Mouse (Mus musculus): Measurements from ENCODE around the gene Tmem235. TPM values are rescaled to one million over a fixed set of nuclear protein-coding genes. Genes with fewer than 3 reads are reported as not detected.

Tmem235 gene
- polyA plus RNA-seq, 1 experiment from 2014 or later, result not detected

DNA sequence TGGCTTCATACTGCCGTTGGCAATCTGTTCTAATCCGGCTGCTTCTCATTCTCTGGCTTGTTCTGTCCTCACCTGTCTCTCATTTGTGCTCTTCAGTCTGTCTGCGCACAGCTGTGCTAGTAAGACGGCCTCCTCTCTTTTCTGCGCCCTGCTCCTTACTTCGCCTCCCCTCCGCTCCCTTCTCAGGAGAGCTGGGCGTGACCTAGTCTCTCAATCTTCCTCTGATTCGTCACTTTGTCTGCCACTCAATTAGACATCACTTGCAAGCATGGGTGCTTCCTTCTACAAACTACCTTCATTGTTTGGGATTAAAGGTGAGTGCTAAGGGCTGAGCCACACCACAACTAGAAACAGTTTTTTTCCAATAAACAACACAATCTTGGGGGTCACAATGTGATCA is 6.3 kb upstream of the Tmem235 start:
- Histone ChIP-seq H3K4me2 (no peak overlapping the region), H3K9me3 (no peaks in the 10 kb centered on the region), H3K36me3 (peaks cover 16% of the 10 kb centered on the region), H3K27ac (no peak overlapping the region), H3K4me1 (replicated peaks) (peaks cover 13% of the 10 kb centered on the region), H3K27me3 (peaks cover 7% of the 10 kb centered on the region), H3K9ac (no peak overlapping the region), H3K4me3 (no peak overlapping the region)
- no peak for ATAC-seq (ENCODE audit: low FRiP score)
- WGBS, result 96% methylated on average over 9 of the region's 9 CpGs

DNA sequence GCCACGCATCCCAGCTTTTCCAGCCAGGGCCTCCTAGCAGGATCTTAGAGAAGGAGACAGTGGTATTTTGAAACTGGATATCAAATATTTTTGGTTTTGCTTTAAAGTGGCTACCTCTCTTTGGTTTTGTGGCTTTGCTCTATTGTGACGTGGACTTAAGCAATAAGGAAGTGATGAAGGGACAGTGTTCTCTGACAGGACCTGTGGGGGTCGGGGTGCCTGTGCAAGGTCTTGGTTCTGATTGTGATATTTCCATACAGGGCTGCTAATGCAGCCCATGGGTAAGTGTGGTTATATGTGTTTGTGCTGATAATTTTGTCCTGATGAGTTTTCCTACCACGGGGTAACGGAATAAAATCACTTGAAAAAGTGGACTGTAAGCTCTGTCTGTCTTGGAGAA is 5.2 kb upstream of the Tmem235 start:
- ATAC-seq (ENCODE audit: low FRiP score), result no peak
- Histone ChIP-seq H3K9ac (no peak overlapping the region), H3K27me3 (peaks cover 18% of the 10 kb centered on the region), H3K27ac (no peak overlapping the region), H3K4me2 (no peak overlapping the region), H3K9me3 (no peaks in the 10 kb centered on the region), H3K4me1 (replicated peaks) (peaks cover 9% of the 10 kb centered on the region), H3K36me3 (peaks cover 16% of the 10 kb centered on the region), H3K4me3 (no peak overlapping the region)
- WGBS, result 98% methylated on average over 5 of the region's 5 CpGs

DNA sequence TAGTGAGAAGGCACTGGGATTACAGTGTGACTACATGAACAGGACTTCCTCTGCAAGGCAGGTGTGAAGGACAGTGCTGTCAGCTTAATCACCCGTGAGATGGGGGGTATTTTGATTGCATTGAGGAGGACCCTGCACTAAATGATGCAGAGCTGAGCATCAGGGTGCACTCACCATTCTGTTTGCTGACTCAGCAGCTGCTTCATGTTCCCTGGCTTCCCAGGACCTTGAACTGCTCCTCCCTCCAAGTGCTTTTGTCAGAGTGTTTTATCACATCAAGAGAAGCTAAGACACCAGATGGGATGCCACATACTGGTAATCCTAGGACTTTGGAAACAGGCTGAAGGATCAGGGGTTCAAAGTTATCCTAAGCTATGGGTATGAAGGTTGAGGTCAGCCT is 4.6 kb upstream of the Tmem235 start:
- H3K36me3 ChIP-seq, result peaks cover 16% of the 10 kb centered on the region
- H3K27me3 ChIP-seq, result peaks cover 24% of the 10 kb centered on the region
- no peak overlapping the region for H3K27ac ChIP-seq
- H3K4me2 ChIP-seq, result no peak overlapping the region
- peaks cover 11% of the 10 kb centered on the region; the same call in 1 of the 2 replicates for H3K4me1 ChIP-seq (replicated peaks)
- H3K4me3 ChIP-seq, result no peak overlapping the region
- H3K9me3 ChIP-seq, result no peaks in the 10 kb centered on the region
- WGBS, result 96% methylated on average over 1 of the region's 1 CpGs
- no peak for ATAC-seq (ENCODE audit: low FRiP score)
- no peak overlapping the region; the same call in 1 of the 2 replicates for H3K9ac ChIP-seq

DNA sequence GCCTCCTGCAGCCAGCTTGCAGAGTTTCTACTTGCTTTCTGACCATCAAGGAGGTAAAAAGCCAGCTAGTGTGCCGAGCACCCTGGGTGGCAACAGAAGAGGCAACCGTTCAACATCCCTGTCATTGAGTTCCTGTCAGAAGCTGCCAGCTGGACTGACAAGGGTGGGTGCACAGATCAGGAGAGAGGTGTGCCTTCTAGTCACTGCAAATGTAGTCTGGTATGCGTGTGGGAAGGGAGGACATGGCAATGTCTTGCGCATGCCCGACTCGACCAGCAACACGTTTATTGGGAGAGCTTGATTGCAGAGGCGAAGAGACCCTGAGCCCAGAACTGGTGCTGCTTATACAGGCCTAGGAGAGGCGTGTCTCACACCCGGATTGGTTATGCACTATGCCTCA is 3.1 kb upstream of the Tmem235 start:
- Histone ChIP-seq H3K27ac (no peak overlapping the region), H3K4me1 (replicated peaks) (peaks cover 11% of the 10 kb centered on the region; the same call in 1 of the 2 replicates), H3K4me3 (no peak overlapping the region), H3K9ac (no peak overlapping the region), H3K9me3 (no peaks in the 10 kb centered on the region), H3K36me3 (peaks cover 16% of the 10 kb centered on the region), H3K27me3 (peaks cover 38% of the 10 kb centered on the region), H3K4me2 (no peak overlapping the region)
- no peak for ATAC-seq (ENCODE audit: low FRiP score)
- WGBS, result 95% methylated on average over 10 of the region's 10 CpGs

DNA sequence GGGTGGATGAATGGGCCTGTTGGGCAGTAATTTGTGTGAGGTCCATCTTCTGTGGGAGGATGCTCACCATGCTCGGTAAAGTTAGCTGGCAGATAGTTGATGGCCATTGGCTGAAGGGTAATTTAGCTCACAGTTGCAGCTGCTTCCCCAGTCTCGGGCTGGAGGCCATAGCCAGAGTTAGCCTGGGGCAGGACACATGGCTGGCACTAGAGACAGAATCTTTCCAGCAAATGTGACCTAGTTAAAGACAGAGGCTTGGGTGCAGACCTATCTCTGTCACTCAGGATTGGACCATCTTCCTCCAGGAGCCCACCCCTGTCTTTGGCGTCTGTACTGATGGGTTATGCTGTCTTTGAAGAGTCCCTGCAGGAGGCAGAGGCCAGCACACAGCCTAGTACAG is 2.2 kb upstream of the Tmem235 start:
- ATAC-seq (ENCODE audit: low FRiP score), result no peak
- peaks cover 39% of the 10 kb centered on the region for H3K27me3 ChIP-seq
- no peaks in the 10 kb centered on the region for H3K9me3 ChIP-seq
- H3K4me2 ChIP-seq, result no peak overlapping the region
- H3K27ac ChIP-seq, result no peak overlapping the region
- peaks cover 15% of the 10 kb centered on the region for H3K4me1 ChIP-seq (replicated peaks)
- H3K4me3 ChIP-seq, result no peak overlapping the region
- WGBS, result 46% methylated on average over 3 of the region's 3 CpGs
- H3K36me3 ChIP-seq, result peaks cover 9% of the 10 kb centered on the region; the same call in 1 of the 2 replicates
- no peak overlapping the region for H3K9ac ChIP-seq

DNA sequence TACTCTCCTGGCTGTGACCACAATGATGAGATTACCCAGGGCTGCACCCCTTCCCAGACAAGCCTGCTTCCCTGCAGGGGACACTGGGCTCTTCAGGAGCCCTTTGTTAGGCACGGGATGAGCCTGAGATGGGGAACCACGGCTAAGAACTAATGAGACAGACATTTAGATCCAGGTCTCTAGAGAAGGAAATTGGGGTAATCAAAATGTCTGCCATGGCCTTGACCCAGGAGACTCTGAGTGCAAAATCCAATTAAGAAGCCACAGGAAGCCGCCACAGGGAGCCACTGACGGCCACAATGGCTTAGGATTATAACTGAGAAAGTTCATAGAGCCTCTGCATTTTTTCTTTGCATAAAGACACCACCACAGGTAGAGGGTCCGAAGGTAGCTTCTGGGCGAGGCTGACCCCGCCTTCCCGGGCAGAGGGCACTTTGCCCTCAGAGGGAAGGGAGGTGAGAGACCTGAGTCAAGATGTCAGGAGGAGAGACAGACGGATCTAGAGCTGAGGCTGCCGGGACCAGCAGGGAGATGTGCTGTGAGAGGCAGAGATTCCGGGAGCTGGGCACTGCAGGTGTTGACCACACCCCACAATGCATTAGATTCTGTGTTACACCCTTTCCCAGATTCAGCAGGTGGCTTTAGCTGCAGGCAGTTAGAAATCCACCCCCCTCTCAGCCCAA is 2.8 kb downstream of the Tmem235 start:
- no peak overlapping the region for H3K4me2 ChIP-seq
- ATAC-seq (ENCODE audit: low FRiP score), result no peak
- H3K27ac ChIP-seq, result no peak overlapping the region
- H3K4me3 ChIP-seq, result no peak overlapping the region
- no peak overlapping the region for H3K9ac ChIP-seq
- H3K36me3 ChIP-seq, result no peaks in the 10 kb centered on the region
- H3K9me3 ChIP-seq, result no peaks in the 10 kb centered on the region
- WGBS, result 41% methylated on average over 11 of the region's 11 CpGs
- H3K27me3 ChIP-seq, result peaks cover 47% of the 10 kb centered on the region
- peaks cover 42% of the 10 kb centered on the region for H3K4me1 ChIP-seq (replicated peaks)

DNA sequence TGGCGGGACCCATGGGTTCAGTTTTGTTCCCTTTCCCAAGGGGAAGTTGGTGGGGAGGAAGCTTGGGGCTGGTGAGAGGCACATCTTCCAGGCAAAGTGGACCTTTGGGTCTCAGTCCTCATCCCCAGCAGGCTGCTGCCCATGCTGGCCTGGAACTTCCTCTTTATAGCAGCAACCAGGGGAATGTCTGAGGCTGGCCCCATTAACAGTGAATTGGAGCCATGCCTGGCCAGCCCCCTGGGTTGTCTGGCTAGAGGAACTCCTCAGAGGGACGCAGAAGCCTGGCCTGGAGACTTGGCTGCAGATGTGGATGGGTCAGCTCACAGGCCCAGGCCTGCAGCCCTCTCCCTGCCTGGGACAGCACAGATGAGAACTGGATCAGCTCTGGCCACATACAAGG is 4.3 kb downstream of the Tmem235 start:
- 72% methylated on average over 2 of the region's 2 CpGs for WGBS
- Histone ChIP-seq H3K27ac (no peak overlapping the region), H3K9ac (peak overlapping the region; percentile 2; the same call in 1 of the 2 replicates), H3K4me2 (no peak overlapping the region), H3K9me3 (no peaks in the 10 kb centered on the region), H3K4me1 (replicated peaks) (peaks cover 41% of the 10 kb centered on the region), H3K27me3 (peaks cover 35% of the 10 kb centered on the region), H3K4me3 (no peak overlapping the region), H3K36me3 (no peaks in the 10 kb centered on the region)
- ATAC-seq (ENCODE audit: low FRiP score), result no peak

DNA sequence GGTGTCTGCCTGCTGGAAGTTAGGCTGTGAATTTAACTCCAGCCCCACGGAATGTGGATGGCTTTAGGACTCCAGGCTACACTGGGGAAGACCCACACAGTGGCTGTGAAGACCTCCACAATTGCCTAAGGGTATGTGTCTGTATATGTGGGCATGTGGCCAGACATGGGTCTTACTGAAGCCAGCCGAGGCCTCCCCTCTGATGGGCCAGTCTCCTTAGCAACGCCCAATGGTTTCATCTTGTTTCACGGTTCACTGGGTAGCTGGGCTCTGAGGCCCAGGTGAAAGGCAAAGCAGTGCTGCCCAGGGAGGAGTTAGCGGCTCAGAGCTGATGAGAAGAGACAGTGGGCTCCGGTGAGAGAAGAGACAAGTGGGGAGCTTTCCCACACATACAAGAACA is 5.4 kb downstream of the Tmem235 start:
- Histone ChIP-seq H3K4me3 (no peak overlapping the region), H3K9me3 (no peaks in the 10 kb centered on the region), H3K4me2 (no peak overlapping the region), H3K9ac (peak overlapping the region; percentile 60; the same call in 1 of the 2 replicates), H3K27ac (peak overlapping the region; percentile 62), H3K36me3 (no peaks in the 10 kb centered on the region), H3K27me3 (peaks cover 23% of the 10 kb centered on the region), H3K4me1 (replicated peaks) (peaks cover 35% of the 10 kb centered on the region)
- 12% methylated on average over 6 of the region's 6 CpGs for WGBS
- ATAC-seq (ENCODE audit: low FRiP score), result 0 out of 2 replicates have a peak, but pooled peaks have one; percentile 41

DNA sequence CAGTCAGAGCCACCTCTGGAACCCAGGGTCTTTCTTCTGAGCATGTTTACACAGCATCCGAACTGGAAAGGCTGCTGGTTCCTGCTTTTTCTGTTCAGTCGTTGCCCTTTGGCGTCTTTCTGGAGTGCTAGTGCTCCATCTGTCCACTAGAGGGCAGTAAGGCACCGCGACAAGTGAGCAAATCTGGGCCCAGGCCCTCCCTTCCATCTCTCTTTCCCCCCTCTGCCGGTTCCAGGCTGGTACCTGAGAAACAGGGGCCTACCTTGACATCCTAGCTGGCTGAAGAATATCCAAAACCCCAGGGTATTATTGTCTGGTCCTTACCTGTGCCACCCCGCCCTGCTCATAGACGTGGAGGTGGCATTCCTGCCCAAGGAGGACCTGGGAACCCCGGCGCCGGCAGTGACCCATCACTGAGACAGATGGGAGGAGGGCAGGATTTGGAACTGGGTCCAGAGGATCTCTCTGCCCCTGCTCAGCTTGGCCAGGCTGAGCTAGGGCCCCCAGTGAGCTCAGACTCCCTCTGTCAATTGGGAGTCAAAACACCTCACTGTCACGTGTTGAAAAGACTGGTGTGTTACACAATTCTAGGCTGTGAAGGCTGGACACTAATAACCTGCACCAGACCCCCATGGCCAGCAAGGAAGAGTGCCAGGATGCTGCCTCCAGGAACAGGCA is 10.3 kb downstream of the Tmem235 start:
- 36% methylated on average over 12 of the region's 12 CpGs for WGBS
- Histone ChIP-seq H3K4me3 (no peak overlapping the region), H3K9ac (peak overlapping the region; percentile 43; the same call in 1 of the 2 replicates), H3K27ac (no peak overlapping the region), H3K4me2 (0 out of 2 replicates have a peak overlapping the region, but pooled peaks have one; percentile 10), H3K4me1 (replicated peaks) (peaks cover 37% of the 10 kb centered on the region), H3K27me3 (0 out of 2 replicates have a peak, but pooled peaks cover 14% of the 10 kb centered on the region), H3K36me3 (no peaks in the 10 kb centered on the region), H3K9me3 (no peaks in the 10 kb centered on the region)
- ATAC-seq (ENCODE audit: low FRiP score), result no peak

DNA sequence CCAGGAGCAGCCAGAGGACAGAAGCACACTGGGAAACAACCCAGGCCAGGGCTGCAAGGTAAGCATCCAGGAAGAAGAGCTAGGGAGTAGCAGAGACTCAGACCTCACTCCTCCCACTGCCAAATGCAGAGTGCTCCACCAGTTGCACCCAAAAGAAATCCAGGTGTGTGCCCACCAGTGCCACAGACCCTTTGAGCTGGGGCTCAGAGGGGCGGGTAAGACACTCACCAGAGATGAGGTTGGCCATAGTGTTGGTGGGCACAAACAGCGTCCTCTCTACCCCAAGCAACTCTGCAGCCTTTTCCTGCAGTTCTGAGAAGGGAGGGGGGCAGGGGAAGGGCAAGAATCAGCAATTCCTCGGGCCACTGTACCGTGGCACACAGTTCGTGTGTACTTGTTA is 10.8 kb downstream of the Tmem235 start:
- no peak for ATAC-seq (ENCODE audit: low FRiP score)

DNA sequence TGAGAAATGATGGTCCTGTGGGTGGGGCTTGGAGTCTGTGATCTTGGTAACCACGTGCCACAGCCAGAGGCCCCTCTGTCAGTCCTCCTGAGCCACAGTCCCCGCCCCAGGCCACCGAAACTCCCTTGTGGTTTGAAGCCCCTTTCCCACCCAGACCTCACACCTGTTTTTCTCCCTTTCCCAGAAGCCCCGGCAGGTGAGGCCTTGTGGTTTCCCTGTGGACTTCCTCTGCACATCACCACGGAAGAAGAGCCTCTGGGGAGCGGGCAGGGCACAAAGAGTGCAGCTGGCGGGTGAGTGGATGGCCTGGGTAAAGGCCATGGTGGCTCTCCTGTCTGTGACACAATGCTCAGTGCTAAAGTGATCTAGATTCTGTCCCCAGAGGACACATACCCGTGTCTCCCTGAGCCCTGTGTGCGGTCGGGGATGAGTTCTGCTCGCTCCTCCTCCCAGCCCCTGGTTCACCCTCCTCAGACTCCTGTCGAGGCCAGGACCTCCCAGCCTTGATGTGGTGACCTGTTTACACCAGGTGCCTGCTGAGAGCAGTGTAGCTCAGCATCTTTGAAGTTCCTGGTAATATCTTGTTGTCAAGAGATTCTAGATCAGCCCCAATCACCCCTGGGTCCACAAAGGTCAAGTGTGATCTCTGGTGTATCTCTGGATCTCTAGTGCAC is 11.5 kb downstream of the Tmem235 start:
- peak overlapping the region; percentile 72; the same call in 1 of the 2 replicates for H3K4me3 ChIP-seq
- H3K27ac ChIP-seq, result no peak overlapping the region
- no peaks in the 10 kb centered on the region for H3K9me3 ChIP-seq
- peaks cover 27% of the 10 kb centered on the region for H3K4me1 ChIP-seq (replicated peaks)
- no peak for ATAC-seq (ENCODE audit: low FRiP score)
- H3K9ac ChIP-seq, result peak overlapping the region; percentile 88; the same call in 1 of the 2 replicates
- 0 out of 2 replicates have a peak, but pooled peaks cover 16% of the 10 kb centered on the region for H3K27me3 ChIP-seq
- peak overlapping the region; percentile 95 for H3K4me2 ChIP-seq
- no peaks in the 10 kb centered on the region for H3K36me3 ChIP-seq
- 63% methylated on average over 12 of the region's 12 CpGs for WGBS

More for the DNA sequence above, 10.8 kb downstream of the Tmem235 start:
- Histone ChIP-seq H3K4me3 (no peak overlapping the region), H3K9me3 (no peaks in the 10 kb centered on the region), H3K36me3 (no peaks in the 10 kb centered on the region), H3K9ac (no peak overlapping the region; the same call in 1 of the 2 replicates), H3K4me1 (replicated peaks) (peaks cover 34% of the 10 kb centered on the region), H3K4me2 (no peak overlapping the region), H3K27me3 (0 out of 2 replicates have a peak, but pooled peaks cover 16% of the 10 kb centered on the region), H3K27ac (no peak overlapping the region)
- WGBS, result 75% methylated on average over 5 of the region's 5 CpGs
